Mouse (Mus musculus) thymus, adult 2 months (tissue): Measurements from ENCODE around the gene Nckap5. TPM values are rescaled to one million over a fixed set of nuclear protein-coding genes. Genes with fewer than 3 reads are reported as not detected.
"Not testable (repeated sequence)": the region's sequence is repeated elsewhere in the genome, so short reads cannot be mapped to it uniquely, and the experiment has no call there.

Source experiments
- DNase-seq: peaks from one replicate; pipeline ENCODE4 v3.0.0; 2021
- H3K27ac ChIP-seq: fragments of 200-500 bp; 2 replicates; pipeline ENCODE4 v1.5.1; 2012; ENCODE audit warnings: low read length, control low read depth; ENCODE audit not compliant: control insufficient read depth, insufficient read depth
- H3K27me3 ChIP-seq: fragments of 200-500 bp; 2 replicates; pipeline ENCODE4 v1.6.1; 2012; ENCODE audit warnings: mild to moderate bottlenecking, low read length, moderate library complexity, mixed read lengths; ENCODE audit not compliant: control insufficient read depth, insufficient read depth
- H3K36me3 ChIP-seq: fragments of 200-500 bp; 2 replicates; pipeline ENCODE4 v1.6.1; 2012; ENCODE audit warnings: mild to moderate bottlenecking, low read length, moderate library complexity; ENCODE audit not compliant: control insufficient read depth, insufficient read depth
- H3K4me1 ChIP-seq: fragments of 200-500 bp; replicated peaks from 2 replicates; pipeline ENCODE4 v1.6.1; 2012; ENCODE audit warnings: low read length; ENCODE audit not compliant: control insufficient read depth, insufficient read depth
- H3K4me3 ChIP-seq: fragments of 200-500 bp; 2 replicates; pipeline ENCODE4 v1.5.1; 2012; ENCODE audit warnings: mild to moderate bottlenecking, low read length, control low read depth, moderate library complexity; ENCODE audit not compliant: control insufficient read depth, insufficient read depth
- CTCF ChIP-seq: fragments of 200-500 bp; IDR thresholded peaks from 2 replicates; pipeline ENCODE4 v1.5.1; 2012; ENCODE audit warnings: mild to moderate bottlenecking, control low read depth, low read length, moderate library complexity, borderline replicate concordance; ENCODE audit not compliant: control insufficient read depth, poor library complexity, insufficient read depth; ENCODE audit errors: extremely low read depth
- POLR2A ChIP-seq: fragments of 200-500 bp; IDR thresholded peaks from 2 replicates; pipeline ENCODE4 v1.6.1; 2012; ENCODE audit warnings: mild to moderate bottlenecking, low read length, control low read depth, moderate library complexity; ENCODE audit not compliant: control insufficient read depth, poor library complexity, insufficient read depth; ENCODE audit errors: extremely low read depth
- WGBS: fragments of 180-500 bp; shearing (Covaris S2); methylation state at CpG from one replicate; pipeline ENCODE4 v1.1.7; 2018; 5-methylcytosine and 5-hydroxymethylcytosine counted together
- polyA plus RNA-seq: library from polyadenylated mRNA; depleted of rRNA; stranded (reverse); fragments of >200 nt; gene quantifications from 2 replicates; pipeline ENCODE4 v1.2.3, GENCODE M21; 2012

Nckap5 gene
- polyA plus RNA-seq, 1 experiment = 0.50 TPM

DNA sequence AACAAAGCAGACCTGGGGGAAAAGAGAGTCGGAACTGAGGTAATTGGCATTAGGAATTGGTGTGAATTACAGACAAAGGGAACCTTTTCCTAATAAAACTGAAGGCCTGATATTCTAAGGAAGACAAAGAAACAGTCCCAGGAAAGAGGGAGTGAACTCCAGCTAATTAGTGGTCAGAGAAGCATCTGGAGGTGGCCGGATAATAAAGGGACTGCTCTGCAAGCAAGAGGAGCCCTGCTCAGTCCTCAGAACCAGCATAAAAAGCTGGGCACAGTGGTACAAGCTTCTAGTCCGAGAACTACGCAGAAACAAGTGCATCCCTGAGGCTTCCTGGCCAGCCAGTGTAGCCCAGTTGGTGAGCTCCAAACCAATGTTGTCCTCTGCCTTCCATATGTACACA, 754.3 kb downstream of the Nckap5 start:
- H3K27me3 ChIP-seq = no peaks in the 10 kb centered on the region
- H3K27ac ChIP-seq = no peak overlapping the region
- no peaks in the 10 kb centered on the region for H3K36me3 ChIP-seq
- no peak for DNase-seq
- no peaks in the 10 kb centered on the region for H3K4me1 ChIP-seq
- H3K4me3 ChIP-seq = no peak overlapping the region
- 86% methylated on average over 4 of the region's 4 CpGs for WGBS
- TF ChIP-seq CTCF (no peak), POLR2A (no peak)

DNA sequence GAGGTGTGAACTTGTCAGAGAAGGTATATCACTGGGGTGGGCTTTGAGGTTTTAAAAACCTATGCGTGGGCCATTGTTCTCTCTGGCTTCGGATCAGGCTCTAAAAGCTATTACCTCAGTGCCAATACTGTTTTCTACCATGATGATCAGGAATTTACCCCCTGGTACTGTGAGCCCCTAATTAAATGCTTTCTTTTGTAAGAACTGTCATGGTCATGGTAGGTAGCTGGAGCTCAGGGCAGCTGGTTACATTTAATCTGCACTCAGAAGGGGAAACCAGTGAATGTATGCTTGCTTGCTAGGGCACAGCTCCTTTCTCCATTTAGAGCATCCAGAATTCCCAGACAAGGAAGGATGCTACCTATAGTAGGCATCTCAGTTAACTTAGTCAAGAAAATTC, 759.7 kb downstream of the Nckap5 start:
- H3K4me3 ChIP-seq = no peak overlapping the region
- no peak for TF ChIP-seq CTCF
- no peak for TF ChIP-seq POLR2A
- no peak for DNase-seq
- no peaks in the 10 kb centered on the region for H3K4me1 ChIP-seq
- H3K36me3 ChIP-seq = no peaks in the 10 kb centered on the region
- WGBS = 94% methylated on average over 2 of the region's 2 CpGs
- no peaks in the 10 kb centered on the region for H3K27me3 ChIP-seq
- no peak overlapping the region for H3K27ac ChIP-seq

GRCm38 (mm10) chr1:126051491-126051890, 779.1 kb downstream of the Nckap5 start:
- no peak for DNase-seq
- H3K27ac ChIP-seq = no peak overlapping the region
- H3K36me3 ChIP-seq = no peaks in the 10 kb centered on the region
- no peak overlapping the region for H3K4me3 ChIP-seq
- 84% methylated on average over 3 of the region's 3 CpGs for WGBS
- no peak for TF ChIP-seq POLR2A
- TF ChIP-seq CTCF = no peak
- no peaks in the 10 kb centered on the region for H3K4me1 ChIP-seq
- no peaks in the 10 kb centered on the region for H3K27me3 ChIP-seq

DNA sequence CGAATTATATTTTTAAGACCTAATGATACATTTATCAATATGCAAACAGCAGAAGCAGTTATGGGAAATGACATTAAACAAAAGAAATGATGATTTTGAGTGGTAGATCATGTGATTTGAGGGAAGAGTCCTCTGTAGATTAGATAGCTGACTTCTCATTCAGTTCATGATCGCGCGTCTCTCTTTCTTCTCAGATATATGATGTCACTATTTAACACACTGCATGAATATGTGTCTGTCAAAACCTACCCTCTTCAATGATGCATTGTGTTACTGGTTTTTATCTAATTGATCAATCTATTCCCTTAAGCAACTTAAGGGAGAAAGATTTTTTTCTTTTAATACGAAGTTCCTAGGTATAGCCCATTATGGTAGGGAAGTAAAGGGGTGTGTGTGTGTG, 787.7 kb downstream of the Nckap5 start:
- Histone ChIP-seq H3K4me3 (no peak overlapping the region), H3K27me3 (no peaks in the 10 kb centered on the region), H3K36me3 (no peaks in the 10 kb centered on the region), H3K4me1 (no peaks in the 10 kb centered on the region), H3K27ac (no peak overlapping the region)
- no peak for DNase-seq
- TF ChIP-seq POLR2A (no peak), CTCF (no peak)
- WGBS = 90% methylated on average over 5 of the region's 5 CpGs

GRCm38 (mm10) chr1:126027536-126027935, 803.1 kb downstream of the Nckap5 start:
- no peak for DNase-seq
- 95% methylated on average over 8 of the region's 8 CpGs for WGBS
- Histone ChIP-seq H3K4me1 (no peaks in the 10 kb centered on the region), H3K27ac (no peak overlapping the region), H3K27me3 (no peaks in the 10 kb centered on the region), H3K4me3 (no peak overlapping the region), H3K36me3 (no peaks in the 10 kb centered on the region)
- TF ChIP-seq POLR2A = no peak
- TF ChIP-seq CTCF = no peak

DNA sequence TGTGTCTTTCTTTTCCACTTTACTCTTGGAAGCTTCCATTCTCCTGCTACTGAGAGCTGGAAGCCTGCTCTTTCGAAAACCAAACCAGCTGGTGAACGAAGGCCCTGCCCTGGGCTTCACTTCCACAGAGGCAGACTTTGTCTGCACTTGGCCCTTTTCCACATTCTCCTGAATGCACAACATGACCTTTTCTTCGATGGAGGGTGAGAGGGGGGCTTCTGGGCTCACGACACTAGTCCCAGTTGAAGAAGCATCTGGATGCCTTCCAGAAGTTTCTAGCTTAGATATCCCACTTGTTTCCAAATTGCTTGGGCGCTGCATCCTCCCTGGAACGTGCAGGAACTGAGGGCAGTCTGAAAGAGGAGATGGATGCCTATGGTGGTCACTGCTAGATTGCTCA, 806.1 kb downstream of the Nckap5 start:
- H3K4me3 ChIP-seq = no peak overlapping the region
- no peak for DNase-seq
- H3K27ac ChIP-seq = no peak overlapping the region
- no peaks in the 10 kb centered on the region for H3K27me3 ChIP-seq
- no peaks in the 10 kb centered on the region for H3K36me3 ChIP-seq
- 90% methylated on average over 6 of the region's 6 CpGs for WGBS
- TF ChIP-seq POLR2A = no peak
- TF ChIP-seq CTCF = no peak
- H3K4me1 ChIP-seq = no peaks in the 10 kb centered on the region

GRCm38 (mm10) chr1:126022959-126023358, 807.6 kb downstream of the Nckap5 start:
- H3K27me3 ChIP-seq = no peaks in the 10 kb centered on the region
- 75% methylated on average over 10 of the region's 10 CpGs for WGBS
- DNase-seq = no peak
- H3K4me3 ChIP-seq = no peak overlapping the region
- H3K27ac ChIP-seq = no peak overlapping the region
- no peaks in the 10 kb centered on the region for H3K36me3 ChIP-seq
- no peak for TF ChIP-seq CTCF
- no peak for TF ChIP-seq POLR2A
- H3K4me1 ChIP-seq = no peaks in the 10 kb centered on the region

DNA sequence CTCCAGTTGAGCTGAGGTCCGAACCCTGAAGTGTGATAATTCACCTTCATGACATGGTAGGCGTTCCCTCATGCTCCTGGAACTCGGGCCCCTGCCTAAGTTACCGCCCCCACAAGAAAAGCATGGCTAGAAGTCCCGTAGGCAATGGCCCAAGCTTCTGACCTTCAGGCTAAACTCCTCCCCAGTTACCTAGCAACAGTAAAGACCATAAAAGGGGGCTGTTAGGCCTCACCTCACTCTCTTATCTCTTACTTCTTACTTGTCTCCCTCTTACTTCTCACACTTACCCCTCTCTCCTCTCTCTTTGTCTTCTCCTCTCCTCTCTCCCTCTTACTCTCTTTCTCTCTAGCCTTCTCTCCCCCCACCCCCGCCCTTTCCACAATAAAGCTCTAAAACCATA, 811.9 kb downstream of the Nckap5 start:
- not testable (repeated sequence) for H3K4me3 ChIP-seq, H3K36me3 ChIP-seq, H3K4me1 ChIP-seq, DNase-seq, H3K27me3 ChIP-seq, H3K27ac ChIP-seq
- 93% methylated on average over 6 of the region's 6 CpGs for WGBS
